16 mouse cellular contexts compared by ENCODE assay signal in the genomic region with DNA sequence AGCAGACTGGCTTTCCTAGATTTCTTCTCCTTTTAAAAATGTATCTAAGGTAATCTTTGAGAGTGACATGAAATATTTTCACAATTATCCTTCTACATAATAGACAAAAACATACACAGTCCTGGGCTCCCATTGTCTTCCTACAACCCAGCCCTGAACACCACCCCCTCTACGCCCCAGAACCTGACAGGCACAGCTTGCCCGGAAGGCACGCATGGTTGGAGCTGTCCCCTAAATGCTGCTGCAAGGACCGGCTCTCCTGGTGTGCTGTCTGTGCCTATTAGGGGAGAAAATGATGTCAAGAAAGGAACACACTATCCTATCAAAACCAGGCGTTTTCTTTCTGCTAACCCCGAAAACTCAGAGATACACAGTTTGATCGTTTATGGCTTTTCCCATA. TPM values are rescaled to one million over a fixed set of nuclear protein-coding genes. Genes with fewer than 3 reads are reported as not detected.
DNase-seq lines count a peak whose midpoint lies in the region; ATAC-seq lines count a peak whose summit lies in the region.
"Had no signal": no experiment of that assay in that cellular context is flagged by ENCODE, and none has a peak within 500 bp of the region (broad histone marks: within the 10 kb centered on the region; RNA-seq: fewer than 3 reads in every experiment).

No protein-coding gene starts in this region.

- ATAC-seq in midbrain, embryonic 13.5 days: no peak
- ATAC-seq in hindbrain, embryonic 15.5 days (ENCODE audit: low FRiP score, low read depth): 0 out of 2 replicates have a peak, but pooled peaks have one; percentile 61
- no peak for ATAC-seq in inflammation-experienced regulatory T-cells, adult 6 months
- ATAC-seq: forebrain, embryonic 15.5 days had no signal

- peak; percentile 56 to 69 for DNase-seq in cerebellum, postnatal 10 days
- DNase-seq in cerebellum, adult 11 months: no peak
- no peak for DNase-seq in midbrain, embryonic 10.5 days (ENCODE audit: low spot score)
- DNase-seq in retina, embryonic 14.5 days (ENCODE audit: low spot score): peak; percentile 72
- DNase-seq in ovary, postnatal 36 days (ENCODE audit: low spot score): no peak
- DNase-seq: cerebellum, adult 8-10 months; heart, postnatal 14 days; kidney, adult 2 months; kidney, postnatal 4 days; lung, postnatal 4 days; thymus, postnatal 25 days had no signal

- no peak overlapping the region for H3K9ac ChIP-seq in midbrain, embryonic 13.5 days (replicated peaks)
- H3K9ac ChIP-seq in hindbrain, embryonic 15.5 days: no peak overlapping the region
- H3K9ac ChIP-seq: liver, embryonic 14.5 days had no signal

- H3K27ac ChIP-seq in midbrain, embryonic 13.5 days: no peak overlapping the region
- no peak overlapping the region for H3K27ac ChIP-seq in midbrain, embryonic 10.5 days (replicated peaks)
- H3K27ac ChIP-seq in hindbrain, embryonic 15.5 days (replicated peaks): no peak overlapping the region
- H3K27ac ChIP-seq: forebrain, embryonic 15.5 days; liver, embryonic 14.5 days had no signal

- peak overlapping the region; percentile 74 for H3K4me2 ChIP-seq in midbrain, embryonic 13.5 days (replicated peaks)
- peak overlapping the region; percentile 82 for H3K4me2 ChIP-seq in hindbrain, embryonic 15.5 days

- H3K4me3 ChIP-seq in midbrain, embryonic 13.5 days (replicated peaks): 0 out of 2 replicates have a peak overlapping the region, but pooled peaks have one; percentile 42
- H3K4me3 ChIP-seq in midbrain, embryonic 10.5 days: no peak overlapping the region
- peak overlapping the region; percentile 45; the same call in 1 of the 2 replicates for H3K4me3 ChIP-seq in hindbrain, embryonic 15.5 days

- H3K9me3 ChIP-seq in midbrain, embryonic 13.5 days: no peaks in the 10 kb centered on the region
- H3K9me3 ChIP-seq in midbrain, embryonic 10.5 days (replicated peaks): no peaks in the 10 kb centered on the region
- no peaks in the 10 kb centered on the region for H3K9me3 ChIP-seq in hindbrain, embryonic 15.5 days
- H3K9me3 ChIP-seq: forebrain, embryonic 15.5 days had no signal

- H3K36me3 ChIP-seq in midbrain, embryonic 13.5 days: no peaks in the 10 kb centered on the region
- no peaks in the 10 kb centered on the region for H3K36me3 ChIP-seq in midbrain, embryonic 10.5 days
- H3K36me3 ChIP-seq in hindbrain, embryonic 15.5 days: no peaks in the 10 kb centered on the region
- H3K36me3 ChIP-seq: forebrain, embryonic 15.5 days had no signal

- peaks cover 10% of the 10 kb centered on the region; the same call in 1 of the 2 replicates for H3K27me3 ChIP-seq in midbrain, embryonic 13.5 days
- peaks cover 34% of the 10 kb centered on the region for H3K27me3 ChIP-seq in midbrain, embryonic 10.5 days (ENCODE audit: low read depth, poor library complexity, severe bottlenecking)
- H3K27me3 ChIP-seq in hindbrain, embryonic 15.5 days: 0 out of 2 replicates have a peak, but pooled peaks cover 7% of the 10 kb centered on the region

- 36% methylated on average over 7 of the region's 7 CpGs for WGBS in midbrain, embryonic 13.5 days
- 51% methylated on average over 7 of the region's 7 CpGs for WGBS in midbrain, embryonic 10.5 days
- 27% methylated on average over 7 of the region's 7 CpGs for WGBS in hindbrain, embryonic 15.5 days

- peaks cover 14% of the 10 kb centered on the region for H3K4me1 ChIP-seq in midbrain, embryonic 13.5 days (replicated peaks)
- H3K4me1 ChIP-seq in midbrain, embryonic 10.5 days: peaks cover 10% of the 10 kb centered on the region
- H3K4me1 ChIP-seq in hindbrain, embryonic 15.5 days (replicated peaks): peaks cover 8% of the 10 kb centered on the region

RNA-seq across cellular contexts. Expression of a gene that starts 0.8 kb away (rescaled TPM):
- polyA plus RNA-seq in midbrain, embryonic 13.5 days (2015; fragmentation: Nextera tagmentation; extraction: Ambion mirVana): 0.46 and 0.54 TPM in 2 replicates
- polyA plus RNA-seq in midbrain, embryonic 10.5 days (2016; fragmentation: Nextera tagmentation; extraction: Ambion mirVana): 0.06 and 0.09 TPM in 2 replicates
- polyA plus RNA-seq in hindbrain, embryonic 15.5 days (2015; fragmentation: Nextera tagmentation; extraction: Ambion mirVana): 1.2 and 1.5 TPM in 2 replicates
- not detected for polyA plus RNA-seq in inflammation-experienced regulatory T-cells, adult 6 months (2017; shearing (Covaris generic))
- polyA plus RNA-seq: kidney, adult 2 months; liver, embryonic 14.5 days had no signal

RNA-seq across cellular contexts. Expression of a gene that starts 23.9 kb away (rescaled TPM):
- not detected in 2 replicates for polyA plus RNA-seq in midbrain, embryonic 13.5 days (2015; fragmentation: Nextera tagmentation; extraction: Ambion mirVana)
- 0.07 TPM in 2 replicates for polyA plus RNA-seq in midbrain, embryonic 10.5 days (2016; fragmentation: Nextera tagmentation; extraction: Ambion mirVana)
- 0.05 and 0.06 TPM in 2 replicates for polyA plus RNA-seq in hindbrain, embryonic 15.5 days (2015; fragmentation: Nextera tagmentation; extraction: Ambion mirVana)
- polyA plus RNA-seq in inflammation-experienced regulatory T-cells, adult 6 months (2017; shearing (Covaris generic)): not detected
- polyA plus RNA-seq: kidney, adult 2 months had no signal

RNA-seq across cellular contexts. Expression of a gene that starts 36.9 kb away (rescaled TPM):
- not detected in 2 replicates for polyA plus RNA-seq in midbrain, embryonic 13.5 days (2015; fragmentation: Nextera tagmentation; extraction: Ambion mirVana)
- not detected in 2 replicates for polyA plus RNA-seq in midbrain, embryonic 10.5 days (2016; fragmentation: Nextera tagmentation; extraction: Ambion mirVana)
- polyA plus RNA-seq in hindbrain, embryonic 15.5 days (2015; fragmentation: Nextera tagmentation; extraction: Ambion mirVana): 0.06 TPM in 1 of 2 replicates, not detected in the other
- not detected for polyA plus RNA-seq in inflammation-experienced regulatory T-cells, adult 6 months (2017; shearing (Covaris generic))
- polyA plus RNA-seq: forebrain, embryonic 15.5 days; kidney, adult 2 months had no signal

RNA-seq across cellular contexts. Expression of a gene that starts 37.2 kb away (rescaled TPM):
- polyA plus RNA-seq in midbrain, embryonic 13.5 days (2015; fragmentation: Nextera tagmentation; extraction: Ambion mirVana): not detected in 2 replicates
- not detected in 2 replicates for polyA plus RNA-seq in midbrain, embryonic 10.5 days (2016; fragmentation: Nextera tagmentation; extraction: Ambion mirVana)
- not detected in 2 replicates for polyA plus RNA-seq in hindbrain, embryonic 15.5 days (2015; fragmentation: Nextera tagmentation; extraction: Ambion mirVana)
- not detected for polyA plus RNA-seq in inflammation-experienced regulatory T-cells, adult 6 months (2017; shearing (Covaris generic))
- polyA plus RNA-seq: forebrain, embryonic 15.5 days; kidney, adult 2 months; liver, embryonic 14.5 days had no signal

RNA-seq across cellular contexts. Expression of a gene that starts 38.8 kb away (rescaled TPM):
- polyA plus RNA-seq in midbrain, embryonic 13.5 days (2015; fragmentation: Nextera tagmentation; extraction: Ambion mirVana): not detected in 2 replicates
- polyA plus RNA-seq in midbrain, embryonic 10.5 days (2016; fragmentation: Nextera tagmentation; extraction: Ambion mirVana): not detected in 2 replicates
- not detected in 2 replicates for polyA plus RNA-seq in hindbrain, embryonic 15.5 days (2015; fragmentation: Nextera tagmentation; extraction: Ambion mirVana)
- not detected for polyA plus RNA-seq in inflammation-experienced regulatory T-cells, adult 6 months (2017; shearing (Covaris generic))
- polyA plus RNA-seq: forebrain, embryonic 15.5 days; kidney, adult 2 months; liver, embryonic 14.5 days had no signal

Comparison
In these comparisons a context has a peak if more than half of its experiments do, and no peak if none do; other contexts are left out.
1. DNase-seq: peak in cerebellum, postnatal 10 days (2 of 2) and retina, embryonic 14.5 days (single experiment); none in cerebellum, adult 11 months (single experiment), midbrain, embryonic 10.5 days (single experiment) and ovary, postnatal 36 days (single experiment).